Mouse (Mus musculus) embryonic facial prominence, embryonic 14.5 days (tissue): ENCODE results near the gene Gm47985. TPM values are rescaled to one million over a fixed set of nuclear protein-coding genes. Genes with fewer than 3 reads are reported as not detected.
"Not testable (repeated sequence)": the region's sequence is repeated elsewhere in the genome, so short reads cannot be mapped to it uniquely, and the experiment has no call there.

Source experiments
- ATAC-seq: fragments of 200-750 bp; cut with Nextera tagmentation; 2 replicates; pipeline ENCODE4 v1.8.0; 2017; ENCODE audit warnings: low read depth, moderate number of reproducible peaks, moderate TSS enrichment
- DNase-seq: peaks from one replicate; pipeline ENCODE4 v3.0.0-alpha.2; 2015; ENCODE audit warnings: low spot score
- H3K27ac ChIP-seq: fragments of 300-500 bp; sonication (generic); replicated peaks from 2 replicates; pipeline ENCODE4 v1.5.1; 2014; ENCODE audit warnings: low read depth, mild to moderate bottlenecking, low read length, moderate library complexity
- H3K27me3 ChIP-seq: fragments of 300-500 bp; sonication (generic); replicated peaks from 2 replicates; pipeline ENCODE4 v1.6.1; 2014; ENCODE audit warnings: low read length; ENCODE audit not compliant: control insufficient read depth, insufficient read depth
- H3K36me3 ChIP-seq: fragments of 300-500 bp; sonication (generic); 2 replicates; pipeline ENCODE4 v1.6.1; 2014; ENCODE audit warnings: low read length, mixed read lengths; ENCODE audit not compliant: control insufficient read depth, insufficient read depth
- H3K4me1 ChIP-seq: fragments of 300-500 bp; sonication (generic); 2 replicates; pipeline ENCODE4 v1.6.1; 2014; ENCODE audit warnings: antibody characterized with exemption, low read length; ENCODE audit not compliant: control insufficient read depth, insufficient read depth
- H3K4me2 ChIP-seq: fragments of 300-500 bp; sonication (generic); 2 replicates; pipeline ENCODE4 v1.6.1; 2014; ENCODE audit warnings: low read depth, mild to moderate bottlenecking, low read length, moderate library complexity, mixed read lengths
- H3K4me3 ChIP-seq: fragments of 300-500 bp; sonication (generic); 2 replicates; pipeline ENCODE4 v1.5.1; 2014; ENCODE audit warnings: low read depth, mild to moderate bottlenecking, low read length
- H3K9ac ChIP-seq: fragments of 300-500 bp; sonication (generic); 2 replicates; pipeline ENCODE4 v1.6.1; 2014; ENCODE audit warnings: low read depth, mild to moderate bottlenecking, low read length, moderate library complexity, mixed read lengths
- H3K9me3 ChIP-seq: fragments of 300-500 bp; sonication (generic); 2 replicates; pipeline ENCODE4 v1.6.1; 2016; ENCODE audit warnings: low read length; ENCODE audit not compliant: control insufficient read depth
- WGBS: fragments of 180-500 bp; shearing (Covaris S2); extraction: QIAGEN DNeasy Blood & Tissue Kit; methylation state at CpG from one replicate; pipeline ENCODE4 v1.1.7; 2014; 5-methylcytosine and 5-hydroxymethylcytosine counted together
- polyA plus RNA-seq: library from polyadenylated mRNA; unstranded; fragments of >200 nt; fragmentation: Nextera tagmentation; extraction: Ambion mirVana; gene quantifications from 2 replicates; pipeline ENCODE4 v1.2.1, GENCODE M21; 2014

The Gm47985 gene
- polyA plus RNA-seq, 1 experiment from 2014 or later, result 0.18 TPM

GRCm38 (mm10) chr1:151192075-151192474 lies 9.7 kb downstream of the Gm47985 start, which contains the start of gene Gm8947:
Gene Gm8947, plus strand, starts transcription at chr1:151192376.
- no CpG with 5 or more reads among the region's 7 CpGs for WGBS
- H3K36me3 ChIP-seq, H3K27me3 ChIP-seq, H3K4me1 ChIP-seq, H3K4me3 ChIP-seq, ATAC-seq, DNase-seq, H3K4me2 ChIP-seq, H3K9me3 ChIP-seq, H3K9ac ChIP-seq, H3K27ac ChIP-seq: not testable (repeated sequence)

- H3K27ac ChIP-seq, H3K9ac ChIP-seq, H3K4me1 ChIP-seq, H3K4me2 ChIP-seq, H3K27me3 ChIP-seq, H3K9me3 ChIP-seq, ATAC-seq, DNase-seq, H3K36me3 ChIP-seq, H3K4me3 ChIP-seq: not testable (repeated sequence)
- 89% methylated on average over 9 of the region's 15 CpGs for WGBS
These were observed 10.4 kb downstream of the Gm47985 start for GRCm38 (mm10) chr1:151192739-151193138.

- H3K27ac ChIP-seq, H3K36me3 ChIP-seq, DNase-seq, ATAC-seq, H3K4me1 ChIP-seq, H3K9ac ChIP-seq, H3K9me3 ChIP-seq, H3K4me2 ChIP-seq, H3K4me3 ChIP-seq, H3K27me3 ChIP-seq: not testable (repeated sequence)
- whole genome bisulfite sequencing, result 70% methylated on average over 4 of the region's 4 CpGs
These were observed 13.6 kb downstream of the Gm47985 start for GRCm38 (mm10) chr1:151195986-151196385.

GRCm38 (mm10) chr1:151196690-151197089 lies 14.4 kb downstream of the Gm47985 start:
- not testable (repeated sequence) for H3K9me3 ChIP-seq, DNase-seq, H3K9ac ChIP-seq, ATAC-seq, H3K27me3 ChIP-seq, H3K4me2 ChIP-seq, H3K36me3 ChIP-seq, H3K4me3 ChIP-seq, H3K4me1 ChIP-seq, H3K27ac ChIP-seq
- 73% methylated on average over 3 of the region's 3 CpGs for WGBS

GRCm38 (mm10) chr1:151198120-151198519 lies 15.8 kb downstream of the Gm47985 start, which contains the start of gene Gm47995:
Gene Gm47995, plus strand, starts transcription at chr1:151198448.
- H3K27ac ChIP-seq, H3K4me3 ChIP-seq, H3K36me3 ChIP-seq, DNase-seq, H3K4me1 ChIP-seq, ATAC-seq, H3K4me2 ChIP-seq, H3K27me3 ChIP-seq, H3K9ac ChIP-seq, H3K9me3 ChIP-seq: not testable (repeated sequence)
- WGBS, result 76% methylated on average over 2 of the region's 4 CpGs

GRCm38 (mm10) chr1:151200620-151201019 lies 18.3 kb downstream of the Gm47985 start:
- DNase-seq, H3K36me3 ChIP-seq, H3K4me3 ChIP-seq, H3K27me3 ChIP-seq, H3K9me3 ChIP-seq, H3K4me1 ChIP-seq, H3K27ac ChIP-seq, ATAC-seq, H3K4me2 ChIP-seq, H3K9ac ChIP-seq: not testable (repeated sequence)

GRCm38 (mm10) chr1:151202771-151203170 lies 20.4 kb downstream of the Gm47985 start:
- not testable (repeated sequence) for H3K4me2 ChIP-seq, H3K27me3 ChIP-seq, H3K9ac ChIP-seq, DNase-seq, ATAC-seq, H3K36me3 ChIP-seq, H3K4me1 ChIP-seq, H3K27ac ChIP-seq, H3K4me3 ChIP-seq, H3K9me3 ChIP-seq
- WGBS, result 74% methylated on average over 3 of the region's 5 CpGs

GRCm38 (mm10) chr1:151203818-151204217 lies 21.5 kb downstream of the Gm47985 start, which contains the start of gene 3110040M04Rik:
Gene 3110040M04Rik, plus strand, starts transcription at chr1:151204121.
- not testable (repeated sequence) for DNase-seq, ATAC-seq, H3K9ac ChIP-seq, H3K9me3 ChIP-seq, H3K4me1 ChIP-seq, H3K4me3 ChIP-seq, H3K27ac ChIP-seq, H3K36me3 ChIP-seq, H3K4me2 ChIP-seq, H3K27me3 ChIP-seq
- no CpG with 5 or more reads among the region's 6 CpGs for WGBS

- not testable (repeated sequence) for DNase-seq, H3K4me1 ChIP-seq, H3K9me3 ChIP-seq, H3K4me2 ChIP-seq, H3K4me3 ChIP-seq, H3K36me3 ChIP-seq, H3K9ac ChIP-seq, ATAC-seq, H3K27me3 ChIP-seq, H3K27ac ChIP-seq
- 70% methylated on average over 3 of the region's 5 CpGs for WGBS
These were observed 26.2 kb downstream of the Gm47985 start for GRCm38 (mm10) chr1:151208493-151208892.
